ENCODE assay signal across 27 mouse cellular contexts in the genomic region with DNA sequence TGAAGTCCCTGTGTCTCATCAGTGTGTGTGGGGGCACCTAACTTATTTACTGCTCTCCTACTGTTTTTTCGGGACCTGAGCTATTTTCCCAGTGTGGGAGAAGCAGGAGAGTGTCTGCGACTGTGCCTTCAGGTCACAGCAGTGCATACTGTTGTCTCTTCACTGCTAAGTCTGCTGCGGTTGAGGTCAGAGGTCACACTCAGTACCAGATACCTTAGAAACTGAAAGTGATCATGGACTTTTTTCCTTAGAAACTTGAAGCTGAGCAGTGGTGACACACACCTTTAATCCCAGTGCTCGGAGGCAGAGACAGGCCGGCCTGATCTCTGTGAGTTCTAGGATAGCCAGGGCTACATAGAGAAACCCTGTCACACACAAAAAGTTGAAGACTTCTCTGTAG. TPM values are rescaled to one million over a fixed set of nuclear protein-coding genes. Genes with fewer than 3 reads are reported as not detected.
DNase-seq lines count a peak whose midpoint lies in the region; ATAC-seq and TF ChIP-seq lines count a peak whose summit lies in the region.
"Had no signal": no experiment of that assay in that cellular context is flagged by ENCODE, and none has a peak within 500 bp of the region (broad histone marks: within the 10 kb centered on the region; RNA-seq: fewer than 3 reads in every experiment).

No protein-coding gene starts in this region.

- no peak for DNase-seq in heart, embryonic 10.5 days (ENCODE audit: low spot score)
- DNase-seq in liver, embryonic 11.5 days (ENCODE audit: low spot score), result no peak
- no peak for DNase-seq in liver, embryonic 13.5 days
- no peak for DNase-seq in hindbrain, embryonic 10.5 days (ENCODE audit: low spot score)
- no peak for DNase-seq in kidney, adult 8-10 months
- DNase-seq: adrenal gland, postnatal 10 days; adrenal gland, postnatal 36 days; B cell, adult 2 months; cerebellum, adult 18-20 months; cerebellum, adult 9-10 months; cerebellum, postnatal 14 days; gastrocnemius, postnatal 25 days; heart, adult 18-20 months had no signal

- peaks cover 74% of the 10 kb centered on the region for H3K79me2 ChIP-seq in myocyte (ENCODE audit: control insufficient read depth, insufficient read depth)

- H3K27ac ChIP-seq in heart, embryonic 10.5 days, result 0 out of 2 replicates have a peak overlapping the region, but pooled peaks have one; percentile 13
- H3K27ac ChIP-seq in heart, embryonic 11.5 days (ENCODE audit: low read depth, low read length), result no peak overlapping the region
- 0 out of 2 replicates have a peak overlapping the region, but pooled peaks have one; percentile 27 for H3K27ac ChIP-seq in liver, embryonic 11.5 days (ENCODE audit: low read depth, low read length)
- no peak overlapping the region for H3K27ac ChIP-seq in liver, embryonic 12.5 days
- 0 out of 2 replicates have a peak overlapping the region, but pooled peaks have one; percentile 21 for H3K27ac ChIP-seq in liver, embryonic 13.5 days
- no peak overlapping the region for H3K27ac ChIP-seq in hindbrain, embryonic 10.5 days
- H3K27ac ChIP-seq: forebrain, embryonic 10.5 days; forebrain, embryonic 13.5 days; hindbrain, embryonic 13.5 days had no signal

- H3ac ChIP-seq in myocyte (ENCODE audit: control insufficient read depth, insufficient read length), result no peak overlapping the region

- ATAC-seq in heart, embryonic 11.5 days (replicated peaks; ENCODE audit: insufficient number of reproducible peaks, low FRiP score, low TSS enrichment), result no peak
- ATAC-seq in liver, embryonic 11.5 days (replicated peaks; ENCODE audit: low FRiP score), result no peak
- ATAC-seq in liver, embryonic 12.5 days, result no peak
- ATAC-seq in liver, embryonic 13.5 days (ENCODE audit: low read depth), result no peak
- ATAC-seq: forebrain, embryonic 13.5 days; forebrain, embryonic 16.5 days; hindbrain, embryonic 16.5 days; Patski had no signal

- H3K9me3 ChIP-seq in heart, embryonic 10.5 days, result no peaks in the 10 kb centered on the region
- H3K9me3 ChIP-seq in heart, embryonic 11.5 days (replicated peaks; ENCODE audit: control insufficient read depth, low read length), result no peaks in the 10 kb centered on the region
- no peaks in the 10 kb centered on the region for H3K9me3 ChIP-seq in liver, embryonic 11.5 days (ENCODE audit: control insufficient read depth, low read length)
- H3K9me3 ChIP-seq in liver, embryonic 12.5 days (replicated peaks), result no peaks in the 10 kb centered on the region
- no peaks in the 10 kb centered on the region for H3K9me3 ChIP-seq in liver, embryonic 13.5 days (replicated peaks)
- no peaks in the 10 kb centered on the region for H3K9me3 ChIP-seq in hindbrain, embryonic 10.5 days
- H3K9me3 ChIP-seq: forebrain, embryonic 10.5 days; forebrain, embryonic 13.5 days; G1E; hindbrain, embryonic 13.5 days had no signal

- H3K27me3 ChIP-seq in heart, embryonic 10.5 days (ENCODE audit: insufficient read depth, poor library complexity, severe bottlenecking), result no peaks in the 10 kb centered on the region
- H3K27me3 ChIP-seq in heart, embryonic 11.5 days (ENCODE audit: control insufficient read depth, insufficient read depth, low read length), result no peaks in the 10 kb centered on the region
- no peaks in the 10 kb centered on the region for H3K27me3 ChIP-seq in liver, embryonic 11.5 days (replicated peaks; ENCODE audit: control insufficient read depth, insufficient read depth, low read length)
- no peaks in the 10 kb centered on the region for H3K27me3 ChIP-seq in liver, embryonic 12.5 days (replicated peaks)
- H3K27me3 ChIP-seq in liver, embryonic 13.5 days, result no peaks in the 10 kb centered on the region
- no peaks in the 10 kb centered on the region for H3K27me3 ChIP-seq in myocyte (ENCODE audit: control insufficient read depth, insufficient read depth, insufficient read length)
- no peaks in the 10 kb centered on the region for H3K27me3 ChIP-seq in hindbrain, embryonic 10.5 days (ENCODE audit: insufficient read depth, poor library complexity, severe bottlenecking)
- H3K27me3 ChIP-seq: CH12.LX; forebrain, embryonic 13.5 days; hindbrain, embryonic 13.5 days; Patski had no signal

- WGBS in heart, embryonic 10.5 days, result 75% methylated on average over 5 of the region's 5 CpGs
- 74% methylated on average over 5 of the region's 5 CpGs for WGBS in heart, embryonic 11.5 days (ENCODE audit: insufficient replicate concordance)
- WGBS in liver, embryonic 11.5 days, result 80% methylated on average over 5 of the region's 5 CpGs
- 77% methylated on average over 5 of the region's 5 CpGs for WGBS in liver, embryonic 12.5 days (ENCODE audit: insufficient replicate concordance)
- WGBS in liver, embryonic 13.5 days (ENCODE audit: insufficient replicate concordance), result 74% methylated on average over 5 of the region's 5 CpGs
- 79% methylated on average over 5 of the region's 5 CpGs for WGBS in hindbrain, embryonic 10.5 days

- H3K4me1 ChIP-seq in heart, embryonic 10.5 days, result peaks cover 64% of the 10 kb centered on the region
- peaks cover 33% of the 10 kb centered on the region for H3K4me1 ChIP-seq in heart, embryonic 11.5 days (ENCODE audit: control insufficient read depth, insufficient read depth, low read length)
- H3K4me1 ChIP-seq in liver, embryonic 11.5 days (replicated peaks; ENCODE audit: control insufficient read depth, insufficient read depth, low read length), result peaks cover 37% of the 10 kb centered on the region
- peaks cover 70% of the 10 kb centered on the region for H3K4me1 ChIP-seq in liver, embryonic 12.5 days
- H3K4me1 ChIP-seq in liver, embryonic 13.5 days (replicated peaks), result peaks cover 67% of the 10 kb centered on the region
- H3K4me1 ChIP-seq in hindbrain, embryonic 10.5 days (replicated peaks), result peaks cover 30% of the 10 kb centered on the region

- no peak overlapping the region for H3K4me2 ChIP-seq in heart, embryonic 11.5 days
- H3K4me2 ChIP-seq in liver, embryonic 11.5 days, result no peak overlapping the region
- H3K4me2 ChIP-seq in liver, embryonic 12.5 days, result no peak overlapping the region
- H3K4me2 ChIP-seq in liver, embryonic 13.5 days, result no peak overlapping the region
- H3K4me2 ChIP-seq in myocyte (ENCODE audit: low read depth), result peak overlapping the region; percentile 28
- H3K4me2 ChIP-seq: forebrain, embryonic 13.5 days; hindbrain, embryonic 13.5 days had no signal

- peaks cover 14% of the 10 kb centered on the region; the same call in 1 of the 2 replicates for H3K36me3 ChIP-seq in heart, embryonic 10.5 days
- H3K36me3 ChIP-seq in heart, embryonic 11.5 days (ENCODE audit: control insufficient read depth, insufficient read depth, low read length), result no peaks in the 10 kb centered on the region
- peaks cover 6% of the 10 kb centered on the region; the same call in 1 of the 2 replicates for H3K36me3 ChIP-seq in liver, embryonic 11.5 days (ENCODE audit: control insufficient read depth, insufficient read depth, low read length)
- H3K36me3 ChIP-seq in liver, embryonic 12.5 days, result peaks cover 21% of the 10 kb centered on the region
- peaks cover 10% of the 10 kb centered on the region for H3K36me3 ChIP-seq in liver, embryonic 13.5 days
- no peaks in the 10 kb centered on the region for H3K36me3 ChIP-seq in myocyte (ENCODE audit: control insufficient read depth, insufficient read depth)
- H3K36me3 ChIP-seq in hindbrain, embryonic 10.5 days, result peaks cover 10% of the 10 kb centered on the region

- H3K9ac ChIP-seq in heart, embryonic 11.5 days (ENCODE audit: low read depth, low read length), result no peak overlapping the region
- H3K9ac ChIP-seq in liver, embryonic 11.5 days (ENCODE audit: low read depth, low read length), result no peak overlapping the region
- H3K9ac ChIP-seq in liver, embryonic 12.5 days, result no peak overlapping the region
- H3K9ac ChIP-seq in liver, embryonic 13.5 days, result no peak overlapping the region
- H3K9ac ChIP-seq: forebrain, embryonic 13.5 days; hindbrain, embryonic 13.5 days had no signal

- no peak for TF ChIP-seq POLR2A in myocyte (IDR thresholded peaks at IDR 0.05; ENCODE audit: insufficient read length, low read depth)

- H3K4me3 ChIP-seq in heart, embryonic 10.5 days, result no peak overlapping the region
- H3K4me3 ChIP-seq in heart, embryonic 11.5 days (ENCODE audit: low read depth, low read length), result no peak overlapping the region
- no peak overlapping the region for H3K4me3 ChIP-seq in liver, embryonic 11.5 days (ENCODE audit: low read depth, low read length)
- no peak overlapping the region for H3K4me3 ChIP-seq in liver, embryonic 12.5 days
- H3K4me3 ChIP-seq in liver, embryonic 13.5 days (replicated peaks), result no peak overlapping the region
- no peak overlapping the region for H3K4me3 ChIP-seq in myocyte
- no peak overlapping the region for H3K4me3 ChIP-seq in hindbrain, embryonic 10.5 days
- H3K4me3 ChIP-seq: forebrain, embryonic 10.5 days; forebrain, embryonic 13.5 days; hindbrain, embryonic 13.5 days had no signal

RNA-seq across cellular contexts. Expression of a gene that starts 5.5 kb away (rescaled TPM):
- 42.2 and 43.5 TPM in 2 replicates for polyA plus RNA-seq in heart, embryonic 10.5 days (2016; fragmentation: Nextera tagmentation; extraction: Ambion mirVana)
- 27.6 and 29.8 TPM in 2 replicates for polyA plus RNA-seq in heart, embryonic 11.5 days (2014; fragmentation: Nextera tagmentation; extraction: Ambion mirVana)
- polyA plus RNA-seq in liver, embryonic 11.5 days (2014; fragmentation: Nextera tagmentation; extraction: Ambion mirVana), result 16.0 and 18.0 TPM in 2 replicates
- polyA plus RNA-seq in liver, embryonic 12.5 days (2016; fragmentation: Nextera tagmentation; extraction: Ambion mirVana), result 12.9 and 13.7 TPM in 2 replicates
- 7.7 and 8.3 TPM in 2 replicates for polyA plus RNA-seq in liver, embryonic 13.5 days (2015; fragmentation: Nextera tagmentation; extraction: Ambion mirVana)
- 58.4 TPM for polyA plus RNA-seq in myocyte (2012; fragmentation: generic; extraction: Trizol)
- 60.5 and 83.5 TPM in 2 replicates for polyA plus RNA-seq in hindbrain, embryonic 10.5 days (2016; fragmentation: Nextera tagmentation; extraction: Ambion mirVana)

RNA-seq across cellular contexts. Expression of a gene that starts 6.0 kb away (rescaled TPM):
- 148 and 163 TPM in 2 replicates for polyA plus RNA-seq in heart, embryonic 10.5 days (2016; fragmentation: Nextera tagmentation; extraction: Ambion mirVana)
- 131 and 135 TPM in 2 replicates for polyA plus RNA-seq in heart, embryonic 11.5 days (2014; fragmentation: Nextera tagmentation; extraction: Ambion mirVana)
- 192 and 194 TPM in 2 replicates for polyA plus RNA-seq in liver, embryonic 11.5 days (2014; fragmentation: Nextera tagmentation; extraction: Ambion mirVana)
- 148 and 151 TPM in 2 replicates for polyA plus RNA-seq in liver, embryonic 12.5 days (2016; fragmentation: Nextera tagmentation; extraction: Ambion mirVana)
- 123 and 133 TPM in 2 replicates for polyA plus RNA-seq in liver, embryonic 13.5 days (2015; fragmentation: Nextera tagmentation; extraction: Ambion mirVana)
- polyA plus RNA-seq in myocyte (2012; fragmentation: generic; extraction: Trizol), result 276 TPM
- 146 and 150 TPM in 2 replicates for polyA plus RNA-seq in hindbrain, embryonic 10.5 days (2016; fragmentation: Nextera tagmentation; extraction: Ambion mirVana)

RNA-seq across cellular contexts. Expression of a gene that starts 33.0 kb away (rescaled TPM):
- polyA plus RNA-seq in heart, embryonic 10.5 days (2016; fragmentation: Nextera tagmentation; extraction: Ambion mirVana), result 0.51 and 0.95 TPM in 2 replicates
- 0.32 and 0.52 TPM in 2 replicates for polyA plus RNA-seq in heart, embryonic 11.5 days (2014; fragmentation: Nextera tagmentation; extraction: Ambion mirVana)
- polyA plus RNA-seq in liver, embryonic 11.5 days (2014; fragmentation: Nextera tagmentation; extraction: Ambion mirVana), result 0.22 and 0.43 TPM in 2 replicates
- polyA plus RNA-seq in liver, embryonic 12.5 days (2016; fragmentation: Nextera tagmentation; extraction: Ambion mirVana), result 0.38 and 0.39 TPM in 2 replicates
- 0.05 and 0.09 TPM in 2 replicates for polyA plus RNA-seq in liver, embryonic 13.5 days (2015; fragmentation: Nextera tagmentation; extraction: Ambion mirVana)
- polyA plus RNA-seq in myocyte (2012; fragmentation: generic; extraction: Trizol), result 0.38 TPM
- 0.31 and 1.2 TPM in 2 replicates for polyA plus RNA-seq in hindbrain, embryonic 10.5 days (2016; fragmentation: Nextera tagmentation; extraction: Ambion mirVana)
- polyA plus RNA-seq: embryonic facial prominence, embryonic 14.5 days; G1E; heart, postnatal 0 days; Patski had no signal

RNA-seq across cellular contexts. Expression of a gene that starts 41.5 kb away (rescaled TPM):
- polyA plus RNA-seq in heart, embryonic 10.5 days (2016; fragmentation: Nextera tagmentation; extraction: Ambion mirVana), result 0.62 TPM in 1 of 2 replicates, not detected in the other
- 0.48 and 0.80 TPM in 2 replicates for polyA plus RNA-seq in heart, embryonic 11.5 days (2014; fragmentation: Nextera tagmentation; extraction: Ambion mirVana)
- polyA plus RNA-seq in liver, embryonic 11.5 days (2014; fragmentation: Nextera tagmentation; extraction: Ambion mirVana), result not detected in 2 replicates
- not detected in 2 replicates for polyA plus RNA-seq in liver, embryonic 12.5 days (2016; fragmentation: Nextera tagmentation; extraction: Ambion mirVana)
- polyA plus RNA-seq in liver, embryonic 13.5 days (2015; fragmentation: Nextera tagmentation; extraction: Ambion mirVana), result not detected in 2 replicates
- 0.17 TPM for polyA plus RNA-seq in myocyte (2012; fragmentation: generic; extraction: Trizol)
- 0.58 and 0.67 TPM in 2 replicates for polyA plus RNA-seq in hindbrain, embryonic 10.5 days (2016; fragmentation: Nextera tagmentation; extraction: Ambion mirVana)
- polyA plus RNA-seq: embryonic facial prominence, embryonic 11.5 days; embryonic facial prominence, embryonic 14.5 days; forebrain, embryonic 10.5 days; hindbrain, embryonic 13.5 days; Patski had no signal

Comparison
In these comparisons a context has a peak if more than half of its experiments do, and no peak if none do; other contexts are left out.
1. H3K27ac ChIP-seq: peak in heart, embryonic 10.5 days (single experiment), liver, embryonic 11.5 days (single experiment) and liver, embryonic 13.5 days (single experiment); none in heart, embryonic 11.5 days (single experiment), liver, embryonic 12.5 days (single experiment) and hindbrain, embryonic 10.5 days (single experiment).